Mouse (Mus musculus) kidney, embryonic 14.5 days (tissue): ENCODE results near the gene Gpsm2. TPM values are rescaled to one million over a fixed set of nuclear protein-coding genes. Genes with fewer than 3 reads are reported as not detected.
A peak's percentile ranks its signal among the peaks of the same experiment; 100 is the strongest.

Source experiments
- ATAC-seq: fragments of 200-750 bp; cut with Nextera tagmentation; 2 replicates; pipeline ENCODE4 v1.8.0; 2017; ENCODE audit warnings: moderate number of reproducible peaks, mild to moderate bottlenecking, moderate TSS enrichment, moderate library complexity; ENCODE audit not compliant: low FRiP score, low TSS enrichment
- H3K27ac ChIP-seq: fragments of 300-500 bp; sonication (generic); 2 replicates; pipeline ENCODE4 v1.5.1; 2014; ENCODE audit warnings: low read depth, mild to moderate bottlenecking, low read length, moderate library complexity, mixed read lengths
- H3K27me3 ChIP-seq: fragments of 300-500 bp; sonication (generic); 2 replicates; pipeline ENCODE4 v1.6.1; 2014; ENCODE audit warnings: mild to moderate bottlenecking, low read length; ENCODE audit not compliant: control insufficient read depth, insufficient read depth
- H3K36me3 ChIP-seq: fragments of 300-500 bp; sonication (generic); 2 replicates; pipeline ENCODE4 v1.6.1; 2014; ENCODE audit warnings: low read length, mixed read lengths; ENCODE audit not compliant: control insufficient read depth, insufficient read depth
- H3K4me1 ChIP-seq: fragments of 300-500 bp; sonication (generic); 2 replicates; pipeline ENCODE4 v1.6.1; 2014; ENCODE audit warnings: low read length, mixed read lengths; ENCODE audit not compliant: control insufficient read depth, insufficient read depth
- H3K4me2 ChIP-seq: fragments of 300-500 bp; sonication (generic); replicated peaks from 2 replicates; pipeline ENCODE4 v1.6.1; 2014; ENCODE audit warnings: low read depth, mild to moderate bottlenecking, low read length
- H3K4me3 ChIP-seq: fragments of 300-500 bp; sonication (generic); 2 replicates; pipeline ENCODE4 v1.5.1; 2014; ENCODE audit warnings: mild to moderate bottlenecking, low read length
- H3K9ac ChIP-seq: fragments of 300-500 bp; sonication (generic); 2 replicates; pipeline ENCODE4 v1.6.1; 2014; ENCODE audit warnings: low read depth, mild to moderate bottlenecking, low read length, moderate library complexity
- H3K9me3 ChIP-seq: fragments of 300-500 bp; sonication (generic); 2 replicates; pipeline ENCODE4 v1.6.1; 2016; ENCODE audit warnings: low read length; ENCODE audit not compliant: control insufficient read depth
- WGBS: fragments of 180-500 bp; shearing (Covaris S2); extraction: QIAGEN DNeasy Blood & Tissue Kit; methylation state at CpG from one replicate; pipeline ENCODE4 v1.1.7; 2014; 5-methylcytosine and 5-hydroxymethylcytosine counted together
- polyA plus RNA-seq: library from polyadenylated mRNA; unstranded; fragments of >200 nt; fragmentation: Nextera tagmentation; extraction: Ambion mirVana; gene quantifications from 2 replicates; pipeline ENCODE4 v1.2.1, GENCODE M21; 2014

Gene Gpsm2
- polyA plus RNA-seq, 1 experiment from 2014 or later = 52.4 TPM

- no peak overlapping the region for H3K27ac ChIP-seq
- no peak overlapping the region for H3K4me2 ChIP-seq
- H3K4me3 ChIP-seq = no peak overlapping the region
- H3K9me3 ChIP-seq = no peaks in the 10 kb centered on the region
- H3K9ac ChIP-seq = no peak overlapping the region
- 86% methylated on average over 3 of the region's 3 CpGs for WGBS
- H3K36me3 ChIP-seq = no peaks in the 10 kb centered on the region
- peaks cover 14% of the 10 kb centered on the region; the same call in 1 of the 2 replicates for H3K4me1 ChIP-seq
- ATAC-seq = no peak
- no peaks in the 10 kb centered on the region for H3K27me3 ChIP-seq
Observed at GRCm38 (mm10) chr3:108717896-108718502, 4.1 kb downstream of the Gpsm2 start.

GRCm38 (mm10) chr3:108714837-108715236 is 7.3 kb downstream of the Gpsm2 start:
- ATAC-seq = no peak
- no peak overlapping the region for H3K9ac ChIP-seq
- H3K4me1 ChIP-seq = peaks cover 10% of the 10 kb centered on the region; the same call in 1 of the 2 replicates
- 97% methylated on average over 4 of the region's 4 CpGs for WGBS
- no peaks in the 10 kb centered on the region for H3K36me3 ChIP-seq
- no peak overlapping the region for H3K4me3 ChIP-seq
- H3K4me2 ChIP-seq = no peak overlapping the region
- H3K27me3 ChIP-seq = no peaks in the 10 kb centered on the region
- H3K27ac ChIP-seq = no peak overlapping the region
- H3K9me3 ChIP-seq = no peaks in the 10 kb centered on the region

DNA sequence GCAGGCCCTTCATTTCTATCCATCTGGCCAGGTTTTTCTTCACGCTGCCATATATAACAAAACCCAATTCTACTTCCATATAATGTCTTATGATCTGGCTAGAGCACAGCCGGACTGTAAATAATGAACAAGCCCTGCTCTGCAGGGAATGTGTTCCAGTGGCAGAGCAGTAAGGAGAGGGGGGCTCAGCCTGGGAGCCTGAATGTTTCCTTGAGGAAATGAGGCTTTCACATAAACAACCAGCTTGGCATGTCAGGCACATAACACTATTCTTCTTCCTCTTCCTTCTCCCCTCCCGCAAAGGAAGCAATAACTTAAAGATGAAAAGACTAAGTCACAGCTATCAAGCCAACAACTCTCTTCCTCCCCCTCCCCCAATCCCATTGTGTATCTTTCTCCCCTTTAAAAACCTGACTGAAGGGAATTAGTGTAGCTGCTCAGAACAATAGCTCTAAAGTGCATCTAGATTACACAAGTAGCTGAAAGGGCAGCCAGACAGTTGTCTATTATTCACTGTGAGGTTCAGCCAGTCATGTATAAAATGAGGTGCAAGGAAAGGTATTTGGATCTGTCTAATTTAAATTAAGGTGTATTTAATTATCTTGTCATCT is 8.9 kb downstream of the Gpsm2 start:
- peak; percentile 35; the same call in 1 of the 2 replicates for ATAC-seq

GRCm38 (mm10) chr3:108711296-108711695 is 10.8 kb downstream of the Gpsm2 start:
- Histone ChIP-seq H3K9ac (no peak overlapping the region), H3K27me3 (no peaks in the 10 kb centered on the region), H3K4me3 (no peak overlapping the region), H3K9me3 (no peaks in the 10 kb centered on the region), H3K4me2 (no peak overlapping the region), H3K27ac (no peak overlapping the region), H3K36me3 (no peaks in the 10 kb centered on the region), H3K4me1 (peaks cover 10% of the 10 kb centered on the region; the same call in 1 of the 2 replicates)
- WGBS = 92% methylated on average over 5 of the region's 5 CpGs
- no peak for ATAC-seq

More for the DNA sequence above, 8.9 kb downstream of the Gpsm2 start:
- Histone ChIP-seq H3K4me2 (no peak overlapping the region), H3K36me3 (no peaks in the 10 kb centered on the region), H3K9ac (no peak overlapping the region), H3K4me1 (peaks cover 10% of the 10 kb centered on the region; the same call in 1 of the 2 replicates), H3K9me3 (no peaks in the 10 kb centered on the region), H3K4me3 (no peak overlapping the region), H3K27ac (no peak overlapping the region), H3K27me3 (no peaks in the 10 kb centered on the region)
- WGBS = 33% methylated on average over 3 of the region's 3 CpGs

- Histone ChIP-seq H3K4me3 (no peak overlapping the region), H3K27ac (no peak overlapping the region), H3K9me3 (no peaks in the 10 kb centered on the region), H3K4me1 (no peaks in the 10 kb centered on the region), H3K9ac (no peak overlapping the region), H3K4me2 (no peak overlapping the region), H3K27me3 (no peaks in the 10 kb centered on the region), H3K36me3 (peaks cover 49% of the 10 kb centered on the region)
- no peak for ATAC-seq
- WGBS = 96% methylated on average over 8 of the region's 8 CpGs
Observed at GRCm38 (mm10) chr3:108702789-108703188, 19.3 kb downstream of the Gpsm2 start.

DNA sequence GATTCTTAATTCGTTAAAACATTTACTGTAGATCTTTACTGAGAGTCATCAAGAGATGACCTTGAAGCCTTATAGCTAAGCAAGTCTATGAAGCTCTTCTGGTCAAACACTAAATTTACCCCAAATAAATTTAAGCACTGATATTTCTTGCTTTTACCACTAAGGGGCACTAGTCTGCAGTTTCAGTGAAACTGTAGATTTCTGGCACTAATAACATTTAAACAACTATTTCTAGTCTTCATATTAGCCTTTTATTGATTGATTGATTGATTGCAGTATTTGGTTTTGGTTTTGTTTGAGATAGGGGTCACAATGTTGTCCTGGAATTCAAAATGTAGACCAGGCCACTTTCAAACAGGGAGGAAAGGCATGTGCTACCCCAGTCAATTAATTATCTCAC is 20.9 kb downstream of the Gpsm2 start:
- H3K9me3 ChIP-seq = no peaks in the 10 kb centered on the region
- H3K4me1 ChIP-seq = no peaks in the 10 kb centered on the region
- no peak overlapping the region for H3K27ac ChIP-seq
- peaks cover 62% of the 10 kb centered on the region for H3K36me3 ChIP-seq
- no peaks in the 10 kb centered on the region for H3K27me3 ChIP-seq
- no peak overlapping the region for H3K9ac ChIP-seq
- WGBS = 82% methylated on average over 1 of the region's 1 CpGs
- no peak for ATAC-seq
- H3K4me2 ChIP-seq = no peak overlapping the region
- no peak overlapping the region for H3K4me3 ChIP-seq

GRCm38 (mm10) chr3:108699786-108700185 is 22.3 kb downstream of the Gpsm2 start:
- Histone ChIP-seq H3K4me3 (no peak overlapping the region), H3K4me2 (no peak overlapping the region), H3K4me1 (no peaks in the 10 kb centered on the region), H3K9me3 (no peaks in the 10 kb centered on the region), H3K9ac (no peak overlapping the region), H3K27me3 (no peaks in the 10 kb centered on the region), H3K36me3 (peaks cover 71% of the 10 kb centered on the region), H3K27ac (no peak overlapping the region)
- no peak for ATAC-seq
- WGBS = 93% methylated on average over 4 of the region's 4 CpGs

GRCm38 (mm10) chr3:108698662-108699061 is 23.4 kb downstream of the Gpsm2 start:
- WGBS = 94% methylated on average over 8 of the region's 8 CpGs
- no peak for ATAC-seq
- Histone ChIP-seq H3K27me3 (no peaks in the 10 kb centered on the region), H3K4me1 (no peaks in the 10 kb centered on the region), H3K4me3 (no peak overlapping the region), H3K27ac (no peak overlapping the region), H3K4me2 (no peak overlapping the region), H3K36me3 (peaks cover 75% of the 10 kb centered on the region), H3K9me3 (no peaks in the 10 kb centered on the region), H3K9ac (no peak overlapping the region)

DNA sequence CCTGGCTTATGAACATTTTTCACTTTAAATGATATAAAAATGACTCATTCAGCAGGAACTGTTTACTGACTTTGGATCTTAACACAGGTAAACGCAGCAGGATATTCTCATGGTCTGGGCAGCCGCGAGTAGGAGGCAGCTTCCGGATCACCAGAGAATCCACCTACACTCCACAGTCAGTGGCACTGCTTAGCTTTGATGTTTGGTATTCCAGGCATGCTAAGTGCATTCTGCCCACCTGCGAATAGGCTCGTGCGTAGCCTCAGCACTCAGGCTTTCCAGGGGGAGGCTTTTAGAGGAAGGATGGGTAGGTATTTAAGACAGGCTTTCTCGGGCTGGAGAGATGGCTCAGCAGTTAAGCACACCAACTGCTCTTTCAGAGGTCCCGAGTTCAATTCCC is 27.8 kb downstream of the Gpsm2 start:
- no peak overlapping the region for H3K4me2 ChIP-seq
- 92% methylated on average over 9 of the region's 9 CpGs for WGBS
- no peak for ATAC-seq
- H3K4me1 ChIP-seq = no peaks in the 10 kb centered on the region
- no peaks in the 10 kb centered on the region for H3K9me3 ChIP-seq
- no peaks in the 10 kb centered on the region for H3K27me3 ChIP-seq
- H3K27ac ChIP-seq = no peak overlapping the region
- no peak overlapping the region for H3K4me3 ChIP-seq
- H3K36me3 ChIP-seq = peaks cover 52% of the 10 kb centered on the region
- no peak overlapping the region for H3K9ac ChIP-seq
